Mouse (Mus musculus) heart, adult 18-20 months (tissue): ENCODE data around the gene Cep170. TPM values are rescaled to one million over a fixed set of nuclear protein-coding genes. Genes with fewer than 3 reads are reported as not detected.

Source experiments
- DNase-seq, 2 experiments: peaks; one replicate each; pipeline ENCODE4 v3.0.0; 2021 to 2022; ENCODE audit warnings: mixed read lengths in 1 of 2
- microRNA-seq, 2 experiments: library from miRNA; unstranded; fragments of <30 nt; microRNA quantifications; one replicate each; pipeline ENCODE4 v1.2.0; 2022
- total RNA-seq, 2 experiments: library from RNA; stranded (reverse); gene quantifications; 2 replicates each; pipeline ENCODE4 v1.2.3; 2021

Gene Cep170
- total RNA-seq, 2 experiments from 2014 or later = 18.4 to 25.2 TPM

GRCm38 (mm10) chr1:176749708-176750107, 64.2 kb downstream of the Cep170 start:
- no peak for DNase-seq

- peak in 1 of 2 experiments; percentile 18 for DNase-seq
These were observed 81.0 kb downstream of the Cep170 start for GRCm38 (mm10) chr1:176732834-176733233.

GRCm38 (mm10) chr1:176730528-176730927, 83.3 kb downstream of the Cep170 start:
- peak in 1 of 2 experiments; percentile 6 for DNase-seq

- DNase-seq = no peak
These were observed 86.5 kb downstream of the Cep170 start for GRCm38 (mm10) chr1:176727372-176727771.

GRCm38 (mm10) chr1:176724771-176725170, 89.1 kb downstream of the Cep170 start:
- DNase-seq = no peak

- peak; percentile 11 to 22 for DNase-seq
These were observed 89.8 kb downstream of the Cep170 start for GRCm38 (mm10) chr1:176723858-176724713.

GRCm38 (mm10) chr1:176712436-176712835, 101.4 kb downstream of the Cep170 start:
- DNase-seq = peak; percentile 35 to 49

- no peak for DNase-seq
These were observed 113.6 kb downstream of the Cep170 start for GRCm38 (mm10) chr1:176700226-176700625.

GRCm38 (mm10) chr1:176699793-176700192, 114.1 kb downstream of the Cep170 start:
- DNase-seq = peak; percentile 2 to 52

- DNase-seq = no peak
These were observed 115.2 kb downstream of the Cep170 start for GRCm38 (mm10) chr1:176698647-176699046.

GRCm38 (mm10) chr1:176697091-176697490, 116.8 kb downstream of the Cep170 start:
- peak; percentile 16 to 51 for DNase-seq

- DNase-seq = no peak
These were observed 122.8 kb downstream of the Cep170 start for GRCm38 (mm10) chr1:176691101-176691500.

- DNase-seq = no peak
These were observed 125.5 kb downstream of the Cep170 start for GRCm38 (mm10) chr1:176688251-176688880.

Small RNA genes lying within 50 kb of the gene (microRNA-seq; reads per million reads assigned to microRNA genes)
- gene Mir350 = 219 to 294 reads per million in 2 experiments

Other genes starting within 250 kb of the Cep170 start
- gene Sdccag8, start 593 bp upstream of the Cep170 start, total RNA-seq = 1 to 10 TPM; 3.0 to 4.3 TPM